Mouse (Mus musculus): ENCODE measurements around the gene Zp1. TPM values are rescaled to one million over a fixed set of nuclear protein-coding genes. Genes with fewer than 3 reads are reported as not detected.

Gene Zp1
- total RNA-seq, 1 experiment from 2014 or later = not detected

- ATAC-seq (replicated peaks in 1 of 2; ENCODE audit: insufficient read depth in 1 of 2, low FRiP score in 2 of 2, low TSS enrichment in 1 of 2, low read depth in 1 of 2, poor library complexity in 2 of 2, severe bottlenecking in 2 of 2) = no peak
Measured at GRCm38 (mm10) chr19:10935029-10935428, 14.6 kb upstream of the Zp1 start.

DNA sequence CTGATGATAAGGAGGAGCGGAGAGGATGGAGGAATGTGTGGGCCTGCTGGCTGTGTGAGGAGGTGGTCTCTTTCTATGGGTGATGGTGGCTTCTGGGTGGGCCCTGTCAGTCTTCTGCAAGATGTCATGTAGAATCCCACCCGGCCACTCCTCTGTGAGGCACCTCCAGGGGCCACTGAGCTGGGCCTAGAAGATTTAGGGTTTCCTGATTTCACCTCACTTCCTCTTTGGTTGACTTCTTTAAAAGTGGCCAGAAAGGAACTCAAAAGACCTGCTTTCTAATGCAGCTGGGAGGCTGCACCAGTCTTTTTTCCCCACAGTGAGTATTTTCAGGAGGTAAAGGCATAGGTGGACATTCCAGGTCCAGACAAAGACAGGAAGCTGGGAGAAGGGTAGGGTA, 10.2 kb upstream of the Zp1 start:
- peak; percentile 72 to 82 for ATAC-seq (replicated peaks in 1 of 2; ENCODE audit: insufficient read depth in 1 of 2, low FRiP score in 2 of 2, low TSS enrichment in 1 of 2, low read depth in 1 of 2, poor library complexity in 2 of 2, severe bottlenecking in 2 of 2)

DNA sequence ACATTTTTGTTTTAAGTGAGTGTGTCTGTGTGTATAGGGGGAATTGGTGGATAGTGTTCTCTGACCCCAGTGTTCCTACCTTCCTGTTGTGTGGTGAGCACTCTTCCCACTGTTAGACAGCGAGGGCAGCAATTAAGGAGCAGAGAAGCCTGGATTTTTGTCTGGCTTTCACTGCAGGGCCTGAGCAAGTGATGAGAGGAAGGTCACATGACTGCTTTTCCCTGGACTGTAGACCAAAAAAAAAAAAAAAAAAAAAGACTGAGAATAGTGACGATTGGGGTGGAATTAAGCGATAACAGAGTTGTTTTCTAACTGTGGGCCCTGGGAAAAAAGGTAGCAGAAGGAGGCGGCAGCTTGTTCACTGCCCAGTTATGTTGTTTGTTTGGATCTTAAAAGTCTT, 6.2 kb upstream of the Zp1 start:
- ATAC-seq (replicated peaks in 1 of 2; ENCODE audit: insufficient read depth in 1 of 2, low FRiP score in 2 of 2, low TSS enrichment in 1 of 2, low read depth in 1 of 2, poor library complexity in 2 of 2, severe bottlenecking in 2 of 2) = no peak

DNA sequence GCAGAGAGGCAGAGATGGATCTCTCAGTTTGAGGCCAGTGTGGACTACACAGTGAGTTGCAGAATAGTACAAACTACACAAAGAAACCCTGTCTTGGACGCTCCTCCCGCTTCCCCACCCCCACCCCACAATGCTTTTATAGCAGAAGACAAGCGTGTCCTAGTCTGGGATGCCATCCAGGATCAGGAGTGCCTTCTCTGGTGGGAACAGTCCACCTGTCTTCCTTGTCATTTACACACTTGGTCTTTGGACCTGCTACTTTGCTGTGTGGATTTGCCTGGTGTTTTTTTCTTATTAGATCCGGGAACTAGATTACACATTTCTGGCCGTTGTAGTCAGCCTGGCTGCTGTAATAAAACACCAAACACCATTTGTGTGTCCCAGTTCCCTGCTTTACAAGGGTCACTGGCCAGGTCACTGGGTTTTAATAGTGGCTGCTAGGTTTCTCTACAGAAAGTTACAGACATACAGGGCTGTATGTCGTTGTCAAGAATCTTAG, 5.7 kb upstream of the Zp1 start:
- ATAC-seq (replicated peaks in 1 of 2; ENCODE audit: insufficient read depth in 1 of 2, low FRiP score in 2 of 2, low TSS enrichment in 1 of 2, low read depth in 1 of 2, poor library complexity in 2 of 2, severe bottlenecking in 2 of 2) = no peak

DNA sequence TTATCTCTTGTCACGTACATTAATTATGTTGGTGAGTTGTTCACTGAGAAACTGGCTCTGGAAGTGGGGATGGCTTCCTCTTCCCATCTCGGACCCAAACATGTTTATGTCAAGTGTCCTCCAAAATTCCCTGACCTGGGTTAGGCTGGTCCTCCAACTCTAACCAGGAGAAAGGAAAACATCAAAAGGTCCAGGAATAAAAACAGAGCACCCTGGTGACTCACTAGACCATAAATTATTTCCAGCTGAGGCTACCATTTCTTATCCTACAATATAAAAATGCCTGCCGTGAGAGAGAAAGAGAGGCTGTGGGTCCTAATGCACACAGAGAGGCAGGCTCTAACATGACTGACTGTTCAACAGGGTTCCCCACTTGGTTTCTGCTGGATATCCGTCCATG, 3.8 kb upstream of the Zp1 start:
- no peak for ATAC-seq (replicated peaks in 1 of 2; ENCODE audit: insufficient read depth in 1 of 2, low FRiP score in 2 of 2, low TSS enrichment in 1 of 2, low read depth in 1 of 2, poor library complexity in 2 of 2, severe bottlenecking in 2 of 2)

- ATAC-seq (replicated peaks in 1 of 2; ENCODE audit: insufficient read depth in 1 of 2, low FRiP score in 2 of 2, low TSS enrichment in 1 of 2, low read depth in 1 of 2, poor library complexity in 2 of 2, severe bottlenecking in 2 of 2) = no peak
Measured at GRCm38 (mm10) chr19:10921058-10921457, 626 bp upstream of the Zp1 start.

- ATAC-seq (replicated peaks in 1 of 2; ENCODE audit: insufficient read depth in 1 of 2, low FRiP score in 2 of 2, low TSS enrichment in 1 of 2, low read depth in 1 of 2, poor library complexity in 2 of 2, severe bottlenecking in 2 of 2) = no peak
Measured at GRCm38 (mm10) chr19:10918321-10918991, 2.0 kb downstream of the Zp1 start.

DNA sequence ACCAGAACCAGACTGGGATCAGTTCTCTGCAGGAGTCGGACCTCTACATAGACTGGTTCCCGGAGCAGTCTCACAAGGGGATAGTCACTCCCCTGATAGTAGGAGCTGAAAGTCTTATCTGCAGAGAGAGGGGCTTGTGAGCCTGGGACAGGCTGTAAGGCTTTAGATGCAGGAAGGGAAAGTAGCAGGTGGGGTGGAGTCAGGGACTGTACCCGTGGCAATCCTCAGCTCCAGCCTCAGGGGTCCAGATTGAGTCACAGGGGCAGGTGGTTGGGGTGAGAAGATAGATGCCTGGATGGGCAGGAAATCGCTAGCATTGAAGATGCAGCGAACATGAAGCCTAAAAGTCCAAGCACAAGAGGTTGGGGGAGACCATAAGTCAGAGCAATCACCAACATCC, 3.9 kb downstream of the Zp1 start:
- no peak for ATAC-seq (replicated peaks in 1 of 2; ENCODE audit: insufficient read depth in 1 of 2, low FRiP score in 2 of 2, low TSS enrichment in 1 of 2, low read depth in 1 of 2, poor library complexity in 2 of 2, severe bottlenecking in 2 of 2)

DNA sequence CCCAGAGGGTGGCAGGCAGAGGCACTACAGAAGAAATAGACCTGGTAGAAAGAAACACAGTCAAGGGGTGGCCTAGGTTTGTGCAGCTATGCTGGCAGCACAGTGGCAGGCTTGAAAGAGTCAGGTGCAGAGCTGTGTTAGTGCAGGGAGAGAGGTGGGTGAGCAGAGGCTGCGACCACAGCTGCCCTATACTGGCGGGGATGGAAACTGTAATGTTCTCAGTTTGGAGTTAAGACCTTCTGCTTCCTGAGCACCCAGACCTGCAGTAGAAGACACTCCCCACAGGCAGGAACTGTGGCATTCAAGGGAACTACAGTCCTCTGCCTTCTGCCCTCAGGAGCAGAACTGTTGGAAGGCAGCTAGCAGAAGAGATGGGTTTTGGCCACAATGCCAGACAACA, 5.6 kb downstream of the Zp1 start:
- ATAC-seq (replicated peaks in 1 of 2; ENCODE audit: insufficient read depth in 1 of 2, low FRiP score in 2 of 2, low TSS enrichment in 1 of 2, low read depth in 1 of 2, poor library complexity in 2 of 2, severe bottlenecking in 2 of 2) = peak; percentile 68 to 77

GRCm38 (mm10) chr19:10914291-10914690, 6.1 kb downstream of the Zp1 start:
- ATAC-seq (replicated peaks in 1 of 2; ENCODE audit: insufficient read depth in 1 of 2, low FRiP score in 2 of 2, low TSS enrichment in 1 of 2, low read depth in 1 of 2, poor library complexity in 2 of 2, severe bottlenecking in 2 of 2) = peak; percentile 77 to 80

DNA sequence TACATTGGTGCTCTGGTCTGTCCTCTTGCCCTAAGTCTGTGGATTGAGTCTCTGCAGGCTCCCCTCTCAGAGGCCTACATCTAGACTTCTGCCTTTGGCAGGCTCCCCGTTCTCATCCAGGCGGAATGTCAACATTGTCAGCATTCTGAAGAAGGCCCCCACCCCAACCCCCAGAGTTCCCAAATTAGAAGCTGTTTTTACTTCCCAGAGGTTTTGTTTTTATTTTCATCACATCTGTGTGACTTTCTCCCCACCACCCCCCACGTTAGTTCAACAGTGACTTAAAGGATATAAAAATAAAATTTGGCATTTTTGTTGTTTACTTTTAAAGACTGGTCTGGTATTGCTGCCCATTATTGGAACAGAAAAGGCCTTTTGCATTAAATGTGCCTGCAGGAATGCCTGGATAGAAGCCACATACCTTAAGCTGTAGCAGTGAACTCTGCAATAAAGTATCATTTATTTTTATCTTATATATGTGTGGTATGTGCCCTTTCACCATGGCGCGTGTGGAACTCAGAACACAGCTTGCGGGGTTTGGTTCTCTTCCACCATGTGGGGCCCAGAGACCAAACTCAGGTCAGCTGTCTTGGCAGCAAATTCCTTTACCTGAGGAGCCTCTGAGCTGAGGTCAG, 11.2 kb downstream of the Zp1 start:
- ATAC-seq (replicated peaks in 1 of 2; ENCODE audit: insufficient read depth in 1 of 2, low FRiP score in 2 of 2, low TSS enrichment in 1 of 2, low read depth in 1 of 2, poor library complexity in 2 of 2, severe bottlenecking in 2 of 2) = no peak

DNA sequence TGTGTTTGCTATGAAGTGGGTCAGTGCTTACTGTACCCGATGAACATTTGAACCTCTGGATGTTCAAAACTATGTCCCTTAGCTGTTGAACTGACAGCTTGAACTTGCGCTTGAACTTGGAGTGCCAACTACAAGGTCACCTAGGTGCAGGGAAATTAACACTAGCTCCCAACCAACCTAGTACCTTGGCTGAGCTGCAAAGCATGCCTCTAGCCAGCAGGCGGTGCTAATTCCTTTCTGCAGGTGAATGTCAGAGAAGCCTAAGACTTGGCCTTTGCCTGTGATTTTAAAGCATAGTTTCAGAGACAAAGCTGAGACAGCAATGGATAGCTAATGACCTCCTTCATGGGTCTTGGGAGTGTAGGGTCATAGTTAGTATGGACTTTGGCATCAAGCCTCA, 12.5 kb downstream of the Zp1 start:
- peak; percentile 62 to 76; a peak in 3 of 4 replicates for ATAC-seq (replicated peaks in 1 of 2; ENCODE audit: insufficient read depth in 1 of 2, low FRiP score in 2 of 2, low TSS enrichment in 1 of 2, low read depth in 1 of 2, poor library complexity in 2 of 2, severe bottlenecking in 2 of 2)

DNA sequence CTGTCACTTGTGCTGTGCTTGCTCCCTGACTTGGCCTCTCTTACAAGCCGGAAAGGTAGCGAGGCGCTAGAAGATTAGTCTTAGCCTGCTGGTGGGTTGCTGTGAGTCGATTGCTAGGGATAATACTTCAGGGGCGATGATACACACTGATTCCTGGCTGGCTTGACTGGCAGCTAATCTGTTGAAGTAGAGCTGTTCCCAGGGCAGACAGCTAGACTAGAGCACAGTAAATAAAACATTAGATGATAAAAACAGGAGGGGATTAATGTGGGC, 14.8 kb downstream of the Zp1 start:
- no peak for ATAC-seq (replicated peaks in 1 of 2; ENCODE audit: insufficient read depth in 1 of 2, low FRiP score in 2 of 2, low TSS enrichment in 1 of 2, low read depth in 1 of 2, poor library complexity in 2 of 2, severe bottlenecking in 2 of 2)

GRCm38 (mm10) chr19:10904927-10905727, 15.3 kb downstream of the Zp1 start:
- ATAC-seq (replicated peaks in 1 of 2; ENCODE audit: insufficient read depth in 1 of 2, low FRiP score in 2 of 2, low TSS enrichment in 1 of 2, low read depth in 1 of 2, poor library complexity in 2 of 2, severe bottlenecking in 2 of 2) = no peak

- no peak for ATAC-seq (replicated peaks in 1 of 2; ENCODE audit: insufficient read depth in 1 of 2, low FRiP score in 2 of 2, low TSS enrichment in 1 of 2, low read depth in 1 of 2, poor library complexity in 2 of 2, severe bottlenecking in 2 of 2)
Measured at GRCm38 (mm10) chr19:10904512-10904911, 15.9 kb downstream of the Zp1 start.

- no peak for ATAC-seq (replicated peaks in 1 of 2; ENCODE audit: insufficient read depth in 1 of 2, low FRiP score in 2 of 2, low TSS enrichment in 1 of 2, low read depth in 1 of 2, poor library complexity in 2 of 2, severe bottlenecking in 2 of 2)
Measured at GRCm38 (mm10) chr19:10901046-10901445, 19.4 kb downstream of the Zp1 start.

DNA sequence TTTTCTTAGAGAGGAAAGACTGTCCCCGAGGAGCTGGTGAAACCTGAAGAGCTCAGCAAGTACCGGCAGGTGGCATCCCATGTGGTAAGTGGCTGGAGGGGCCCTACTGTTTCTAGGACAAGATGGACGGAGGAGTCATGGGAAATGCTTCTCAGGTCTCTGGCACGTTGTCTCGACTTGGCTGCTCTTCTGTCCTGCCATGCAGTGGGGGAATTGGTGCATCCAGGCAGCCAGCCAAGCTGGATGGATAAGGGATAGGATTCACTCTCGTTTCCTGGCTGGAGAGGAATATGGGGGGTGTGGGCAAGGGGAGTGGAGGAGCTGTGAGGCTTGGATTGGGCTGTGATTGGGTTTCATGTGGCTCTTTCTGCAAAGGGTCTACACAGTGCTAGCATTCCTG, 20.1 kb downstream of the Zp1 start:
- no peak for ATAC-seq (replicated peaks in 1 of 2; ENCODE audit: insufficient read depth in 1 of 2, low FRiP score in 2 of 2, low TSS enrichment in 1 of 2, low read depth in 1 of 2, poor library complexity in 2 of 2, severe bottlenecking in 2 of 2)

- no peak for ATAC-seq (replicated peaks in 1 of 2; ENCODE audit: insufficient read depth in 1 of 2, low FRiP score in 2 of 2, low TSS enrichment in 1 of 2, low read depth in 1 of 2, poor library complexity in 2 of 2, severe bottlenecking in 2 of 2)
Measured at GRCm38 (mm10) chr19:10897491-10897890, 22.9 kb downstream of the Zp1 start.
